Mouse (Mus musculus) retina, postnatal 1 day (tissue): ENCODE measurements at regions not wholly inside any gene's neighbourhood (a gene's known extent, or its start where the extent isn't known, plus 50 kb on each side); places are given as distances from the start of the nearest gene placed in this dataset.
A peak's percentile ranks its signal among the peaks of the same experiment; 100 is the strongest.

Source experiments
- DNase-seq: peaks from one replicate; pipeline ENCODE4 v3.0.0-alpha.2; 2012

DNA sequence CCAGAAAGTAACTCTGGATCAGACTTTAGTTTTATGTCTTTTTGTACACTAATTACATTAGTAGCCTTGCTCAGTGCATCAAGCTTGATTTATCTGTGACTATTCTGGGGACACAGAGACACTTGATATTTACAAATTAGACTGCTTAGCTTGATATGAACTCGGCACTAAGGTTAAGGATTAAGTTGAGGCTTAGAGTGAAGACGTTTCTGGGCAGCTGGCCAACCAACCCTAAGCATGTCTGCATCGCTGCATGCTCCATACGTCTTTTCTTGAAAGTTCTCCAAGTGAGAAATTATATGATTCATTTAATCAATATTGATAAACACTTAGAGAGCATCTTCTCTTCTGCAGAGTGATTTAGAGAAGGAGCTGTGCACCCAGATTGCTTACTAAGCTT lies 352.6 kb upstream of the Slitrk1 start:
- DNase-seq: peak; percentile 6

GRCm38 (mm10) chr14:109261990-109262389 lies 348.0 kb upstream of the Slitrk1 start:
- DNase-seq: no peak

DNA sequence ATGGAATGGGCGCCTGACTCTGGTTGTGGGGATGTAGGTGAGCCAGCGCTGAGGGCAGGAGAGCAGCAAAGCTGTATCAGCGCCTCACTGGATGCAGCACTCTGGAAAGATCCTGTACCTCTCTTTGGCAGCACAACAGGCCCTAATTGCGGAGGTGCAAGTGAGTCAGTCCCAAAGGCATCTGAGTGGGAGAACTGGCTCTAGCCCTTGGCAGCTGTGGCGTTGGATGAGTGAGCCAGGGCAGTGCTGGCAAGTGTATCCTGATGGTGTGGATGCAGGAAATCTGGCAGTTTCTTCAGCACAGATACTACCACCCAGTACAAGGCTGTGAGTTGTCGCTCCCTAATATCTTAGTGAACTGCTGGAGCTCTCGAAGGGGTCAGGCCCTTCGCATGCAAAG lies 300.9 kb upstream of the Slitrk1 start:
- no peak for DNase-seq

DNA sequence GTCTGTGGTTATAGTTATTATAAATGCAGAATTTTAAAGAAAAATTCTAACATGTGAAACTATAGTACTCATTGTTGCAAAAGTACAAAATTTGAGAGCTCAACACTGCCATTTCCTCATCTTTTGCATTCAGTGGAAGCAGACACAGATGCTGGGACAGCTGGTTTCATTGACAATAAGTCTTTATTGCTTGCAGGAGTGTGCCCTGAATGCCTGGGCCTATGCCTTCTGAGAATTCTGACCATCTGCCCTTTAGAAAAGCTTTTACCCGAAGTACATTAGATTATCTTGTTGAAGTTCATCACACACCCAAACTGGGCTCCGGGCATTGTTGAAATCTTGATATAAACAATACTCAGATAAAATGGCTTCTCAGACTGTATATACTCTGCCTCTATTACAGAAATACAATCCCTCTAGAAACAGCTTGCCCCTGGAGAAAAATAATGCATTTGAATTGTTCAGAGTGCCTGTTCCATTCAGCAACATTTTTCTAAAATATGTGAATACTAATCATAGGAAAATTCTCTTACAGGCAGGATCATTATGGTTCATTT lies 266.1 kb upstream of the Slitrk1 start:
- peak; percentile 2 for DNase-seq

GRCm38 (mm10) chr14:109176602-109177179 lies 262.7 kb upstream of the Slitrk1 start:
- no peak for DNase-seq

- no peak for DNase-seq
These were observed 261.9 kb upstream of the Slitrk1 start for GRCm38 (mm10) chr14:109175819-109176218.
